Mouse (Mus musculus) layer of hippocampus, postnatal 14 days (tissue): ENCODE results near the gene Fam189b. TPM values are rescaled to one million over a fixed set of nuclear protein-coding genes. Genes with fewer than 3 reads are reported as not detected.
"Not testable (repeated sequence)": the region's sequence is repeated elsewhere in the genome, so short reads cannot be mapped to it uniquely, and the experiment has no call there.

Source experiments
- DNase-seq, 2 experiments: peaks; one replicate each; pipeline ENCODE4 v3.0.0; 2021 to 2022; ENCODE audit warnings: low spot score in 2 of 2, mixed read lengths in 1 of 2
- total RNA-seq, 2 experiments: library from RNA; stranded (reverse); gene quantifications; 2 replicates each; pipeline ENCODE4 v1.2.3; 2021

Gene Fam189b
- total RNA-seq, 2 experiments from 2014 or later, result 68.1 to 72.0 TPM

- no peak for DNase-seq
Observed at GRCm38 (mm10) chr3:89199839-89200238, 16.9 kb downstream of the Fam189b start.

DNA sequence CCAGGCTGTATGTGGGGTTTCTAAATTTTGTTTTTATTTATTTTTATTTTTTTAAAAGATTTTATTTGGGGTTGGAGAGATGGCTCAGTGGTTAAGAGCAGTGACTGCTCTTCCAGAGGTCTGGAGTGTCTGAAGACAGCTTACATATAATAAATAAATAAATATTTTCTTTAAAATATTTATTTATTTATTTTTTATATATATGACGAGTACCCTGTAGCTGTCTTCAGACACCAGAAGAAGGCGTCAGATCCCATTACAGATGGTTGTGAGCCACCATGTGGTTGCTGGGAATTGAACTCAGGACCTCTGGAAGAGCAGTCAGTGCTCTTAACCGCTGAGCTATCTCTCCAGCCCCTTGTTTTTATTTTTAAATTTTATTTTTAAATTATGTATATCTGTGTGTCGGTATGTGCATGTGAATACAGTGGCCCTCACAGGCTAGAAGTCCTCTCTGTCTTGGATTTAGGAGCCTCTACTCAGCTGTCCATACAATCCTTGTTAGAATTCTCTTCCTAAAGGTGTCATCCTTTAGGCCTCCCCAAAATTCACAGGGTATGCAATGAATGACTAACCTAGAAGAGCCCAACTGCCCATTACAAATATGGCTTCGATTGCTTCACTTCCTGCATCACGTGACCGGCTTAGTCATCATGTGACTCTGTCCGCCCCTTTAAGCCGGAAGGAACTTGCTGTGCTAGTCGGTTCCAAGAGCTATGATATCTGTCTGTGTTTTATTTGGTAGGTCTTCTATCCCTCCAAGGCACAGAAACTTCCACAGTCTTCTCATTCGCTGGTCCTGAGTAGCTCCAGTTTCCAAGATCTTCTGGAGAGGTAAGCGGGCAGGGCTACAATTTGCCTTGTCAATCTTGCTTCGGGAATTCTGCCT lies 19.6 kb downstream of the Fam189b start, which contains the start of gene Gba:
Gene Gba, plus strand, starts transcription at position 676 of the 889 bp plus-strand sequence.
- DNase-seq, result peak; percentile 84 to 91

DNA sequence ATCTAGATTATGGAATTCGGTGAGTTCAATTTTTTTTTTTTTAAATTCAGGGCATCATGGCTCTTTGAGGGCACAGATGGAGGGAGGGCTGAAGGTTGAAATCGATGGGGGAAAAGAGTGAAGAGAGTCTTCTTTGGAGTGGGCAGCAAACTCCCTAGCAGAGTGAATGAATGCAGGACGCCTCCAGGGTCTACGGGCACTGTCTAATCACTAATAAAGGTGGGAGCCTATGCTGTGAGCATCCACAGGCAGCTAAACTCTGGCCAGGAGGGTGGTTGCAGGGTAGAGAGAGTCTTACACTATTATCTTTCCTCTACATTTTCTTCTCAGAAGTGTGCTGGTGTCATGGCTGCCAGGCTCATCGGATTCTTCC lies 20.2 kb downstream of the Fam189b start:
- no peak for DNase-seq

GRCm38 (mm10) chr3:89206079-89206478 lies 23.1 kb downstream of the Fam189b start:
- no peak for DNase-seq

DNA sequence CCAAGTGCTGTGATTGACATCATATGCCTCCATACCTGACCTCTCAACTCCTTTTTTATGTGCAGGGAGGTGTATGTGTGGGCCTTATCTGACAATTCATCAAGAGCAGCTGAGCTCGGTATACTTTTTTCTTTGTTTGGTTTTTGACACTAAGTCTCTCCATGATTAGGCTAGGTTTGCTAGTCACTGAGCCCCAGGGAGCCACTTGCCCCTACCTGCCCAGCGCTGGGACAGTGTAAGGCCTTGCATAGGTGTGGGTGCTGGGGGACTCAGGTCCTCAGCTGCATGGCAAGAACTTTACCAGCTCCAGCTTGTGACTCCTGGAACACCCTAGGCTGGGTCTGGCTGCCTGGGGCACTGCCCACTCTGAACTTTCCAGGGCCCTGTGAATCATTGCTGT lies 23.8 kb downstream of the Fam189b start:
- no peak for DNase-seq

GRCm38 (mm10) chr3:89208075-89208657 lies 25.2 kb downstream of the Fam189b start:
- no peak for DNase-seq

GRCm38 (mm10) chr3:89208736-89209135 lies 25.8 kb downstream of the Fam189b start:
- DNase-seq, result no peak

DNA sequence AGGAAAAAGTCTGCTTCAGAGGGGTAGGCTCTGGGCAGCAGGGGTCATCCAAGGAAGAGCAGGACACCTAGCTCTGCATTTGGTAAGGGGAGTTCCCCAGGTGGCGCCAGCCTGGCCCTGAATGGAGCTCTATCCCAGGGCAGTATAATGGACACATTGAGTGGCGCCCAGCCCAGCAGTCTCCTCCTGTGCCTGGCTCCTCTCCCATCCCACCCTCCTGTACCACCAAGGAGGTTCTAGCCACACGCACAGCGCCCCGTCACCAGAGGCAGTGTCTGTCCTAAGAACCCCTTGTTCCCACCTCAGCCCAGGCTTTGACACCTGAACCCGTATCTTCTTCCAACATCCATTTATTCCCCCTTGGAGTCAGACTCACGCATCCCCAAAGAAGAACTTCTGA lies 26.8 kb downstream of the Fam189b start:
- no peak for DNase-seq

GRCm38 (mm10) chr3:89210162-89210561 lies 27.2 kb downstream of the Fam189b start:
- no peak for DNase-seq

- DNase-seq, result no peak
Observed at GRCm38 (mm10) chr3:89210731-89211130, 27.8 kb downstream of the Fam189b start.

DNA sequence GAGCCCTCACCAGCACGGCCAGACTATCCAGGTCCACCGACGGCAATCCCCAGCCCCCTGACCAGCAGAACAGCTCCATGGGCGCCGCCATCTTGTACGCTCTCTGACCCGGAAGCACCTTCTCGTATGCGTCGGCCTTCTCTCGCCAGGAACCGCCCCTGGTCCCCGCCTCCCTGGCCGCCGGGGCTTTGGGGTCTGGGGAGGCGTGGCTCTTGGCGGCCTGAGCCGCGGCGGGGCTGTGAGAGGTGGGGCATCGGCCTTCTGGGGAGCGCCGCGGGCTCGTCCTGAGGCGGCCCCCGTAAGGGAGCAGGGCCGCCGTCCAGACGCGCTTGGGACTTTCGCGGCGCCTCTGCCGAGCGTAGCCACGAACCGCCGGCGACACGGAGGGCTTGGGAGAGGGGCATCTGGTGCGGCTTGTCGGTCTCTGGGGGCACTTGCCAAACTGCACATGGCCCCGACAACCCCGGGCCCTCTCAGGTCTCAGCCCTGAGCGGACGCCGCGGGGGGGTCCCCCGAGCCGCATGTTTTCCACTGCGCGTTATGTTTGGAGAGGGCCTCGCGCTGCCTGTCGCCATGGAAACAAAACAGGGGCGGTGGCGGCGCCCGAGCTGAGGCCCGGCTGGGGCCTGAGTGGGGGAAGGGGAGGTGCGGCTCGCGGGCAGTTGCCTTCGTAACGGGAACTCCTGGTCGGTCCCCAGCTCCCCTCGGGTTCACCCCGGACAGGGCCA lies 31.0 kb downstream of the Fam189b start:
- DNase-seq, result peak; percentile 91 to 93

DNA sequence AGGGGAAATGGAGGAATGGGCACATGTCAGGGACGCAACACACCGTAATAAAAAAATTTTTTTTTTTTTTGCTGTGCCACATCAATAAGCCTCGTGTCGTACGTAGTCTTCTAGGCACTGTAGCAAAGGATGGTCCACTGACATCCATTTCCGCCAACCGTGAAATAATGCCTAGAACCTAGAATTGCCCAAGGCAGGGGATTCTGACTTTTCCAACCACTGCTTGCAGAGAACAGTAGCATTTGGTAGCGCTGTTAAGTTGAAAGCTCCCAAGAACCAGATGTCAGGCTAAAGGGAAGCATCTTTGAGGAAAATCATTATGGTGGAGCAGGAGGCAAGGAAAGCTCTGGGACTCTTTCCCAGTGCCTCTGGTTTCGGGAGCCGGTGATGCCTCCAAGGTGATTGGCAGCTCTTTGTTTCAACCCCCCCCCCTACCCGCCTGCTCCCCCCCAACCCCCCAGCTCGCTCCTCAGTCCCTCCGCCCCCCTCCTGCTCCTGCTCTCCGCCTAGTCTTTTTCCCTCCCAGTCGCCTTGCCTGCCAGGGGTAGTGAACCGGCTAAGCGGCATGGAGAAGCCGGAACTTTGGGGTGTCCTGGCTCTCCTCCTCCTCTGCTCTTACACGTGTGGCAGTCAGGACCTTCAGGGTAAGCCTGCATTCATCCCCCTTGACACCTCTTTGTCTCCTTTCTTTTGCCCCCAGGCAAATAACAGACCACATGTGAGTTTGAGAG lies 31.9 kb downstream of the Fam189b start, which contains the start of gene Thbs3:
Gene Thbs3, plus strand, starts transcription at position 500 of the 731 bp plus-strand sequence.
- no peak for DNase-seq

- DNase-seq, result peak; percentile 86 to 90
Observed at GRCm38 (mm10) chr3:89215853-89216252, 32.9 kb downstream of the Fam189b start.

GRCm38 (mm10) chr3:89216407-89216806 lies 33.5 kb downstream of the Fam189b start:
- not testable (repeated sequence) for DNase-seq

GRCm38 (mm10) chr3:89218271-89218670 lies 35.3 kb downstream of the Fam189b start:
- no peak for DNase-seq

GRCm38 (mm10) chr3:89219546-89219945 lies 36.6 kb downstream of the Fam189b start:
- no peak for DNase-seq

DNA sequence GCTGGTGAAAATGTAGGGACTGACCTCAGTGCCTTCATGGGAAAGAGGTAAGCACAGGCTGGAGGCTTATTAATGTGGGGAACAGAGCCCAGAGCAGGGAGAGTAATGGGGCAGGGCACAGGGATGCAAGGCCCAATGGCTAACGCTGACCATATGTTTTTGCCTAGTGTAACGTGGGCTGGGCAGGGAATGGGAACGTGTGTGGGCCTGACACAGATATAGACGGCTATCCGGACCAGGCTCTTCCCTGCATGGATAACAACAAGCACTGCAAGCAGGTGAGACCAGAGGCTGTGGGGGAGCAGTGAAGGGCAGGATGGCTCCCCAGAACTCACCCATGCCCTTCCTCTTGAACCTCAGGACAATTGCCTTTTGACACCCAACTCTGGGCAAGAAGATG lies 38.2 kb downstream of the Fam189b start:
- no peak for DNase-seq

- no peak for DNase-seq
Observed at GRCm38 (mm10) chr3:89224796-89225195, 41.9 kb downstream of the Fam189b start.

- DNase-seq, result no peak
Observed at GRCm38 (mm10) chr3:89225321-89225815, 42.4 kb downstream of the Fam189b start.

- DNase-seq, result no peak
Observed at GRCm38 (mm10) chr3:89225918-89226317, 43.0 kb downstream of the Fam189b start.

DNA sequence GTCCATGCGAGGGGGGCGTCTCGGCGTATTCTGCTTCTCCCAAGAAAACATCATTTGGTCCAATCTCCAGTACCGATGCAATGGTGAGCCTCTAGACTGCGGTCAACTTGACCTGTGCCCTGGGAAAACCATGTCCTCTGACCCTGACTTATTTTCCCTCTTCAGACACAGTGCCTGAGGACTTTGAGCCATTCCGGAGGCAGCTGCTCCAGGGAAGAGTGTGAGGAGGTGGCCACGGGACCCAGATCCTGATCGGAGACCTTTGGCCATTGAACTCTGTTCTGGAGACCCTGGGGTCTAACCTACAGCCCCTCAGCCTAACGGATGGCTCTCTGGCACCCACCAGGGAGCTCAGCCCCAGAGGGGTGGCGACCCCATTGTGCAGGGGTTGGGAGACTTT lies 43.4 kb downstream of the Fam189b start:
- no peak for DNase-seq
